Mouse (Mus musculus) heart, postnatal 36 days (tissue): ENCODE measurements around the gene Coq7. TPM values are rescaled to one million over a fixed set of nuclear protein-coding genes. Genes with fewer than 3 reads are reported as not detected.

Experiments used
- DNase-seq, 2 experiments: peaks; one replicate each; pipeline ENCODE4 v3.0.0; 2021 to 2022
- intact Hi-C: fragments of 180-260 bp; cut with DNase I; formaldehyde crosslinking; loops from one replicate; pipeline ENCODE4 v1.15.1; 2025
- total RNA-seq, 2 experiments: library from RNA; stranded (reverse); gene quantifications; 2 replicates each; pipeline ENCODE4 v1.2.3; 2021

Gene Coq7
- total RNA-seq, 2 experiments from 2014 or later, result 112 to 113 TPM

GRCm38 (mm10) chr7:118464432-118464831 is 68.7 kb downstream of the Coq7 start:
- intact Hi-C loops, result no loop called here
- DNase-seq, result no peak

GRCm38 (mm10) chr7:118462818-118463762 is 70.1 kb downstream of the Coq7 start:
- intact Hi-C loops, result no loop called here
- DNase-seq, result no peak

GRCm38 (mm10) chr7:118461400-118462136 is 71.6 kb downstream of the Coq7 start:
- no peak for DNase-seq
- intact Hi-C loops, result no loop called here

Other genes with a start within 250 kb of the Coq7 start
- gene Syt17, start 85.1 kb downstream of the Coq7 start, total RNA-seq, result 1 to 10 TPM; 1.5 to 2.1 TPM
- gene Itpripl2, start 41.4 kb downstream of the Coq7 start, total RNA-seq, result 10 to 100 TPM; 23.1 to 25.1 TPM
- 1 to 10 TPM; 6.2 to 7.1 TPM for gene Tmc7, start 51.4 kb upstream of the Coq7 start, total RNA-seq
- gene Tmc5, start 63.9 kb upstream of the Coq7 start, total RNA-seq, result under 1 TPM; 0.19 to 0.22 TPM
- gene Gde1, start 172.4 kb upstream of the Coq7 start, total RNA-seq, result 10 to 100 TPM; 30.6 to 32.5 TPM
- 1 to 10 TPM; 2.3 to 3.3 TPM for gene Ccp110, start 179.2 kb upstream of the Coq7 start, total RNA-seq
- gene Vps35l, start 206.9 kb upstream of the Coq7 start, total RNA-seq, result 10 to 100 TPM; 21.7 to 25.5 TPM